Mouse (Mus musculus) mesoderm, embryonic 11.5 days (tissue): Measurements from ENCODE around the gene Fdxr.

Experiments
- DNase-seq: peaks from one replicate; pipeline ENCODE4 v3.0.0-alpha.2; 2012; ENCODE audit warnings: low read depth, low spot score

Fdxr gene

GRCm38 (mm10) chr11:115290314-115290713 is 13.5 kb upstream of the Fdxr start:
- no peak for DNase-seq

GRCm38 (mm10) chr11:115289885-115290284 is 13.0 kb upstream of the Fdxr start:
- DNase-seq: no peak

GRCm38 (mm10) chr11:115288305-115288704 is 11.5 kb upstream of the Fdxr start:
- no peak for DNase-seq

GRCm38 (mm10) chr11:115287386-115287785 is 10.5 kb upstream of the Fdxr start:
- no peak for DNase-seq

DNA sequence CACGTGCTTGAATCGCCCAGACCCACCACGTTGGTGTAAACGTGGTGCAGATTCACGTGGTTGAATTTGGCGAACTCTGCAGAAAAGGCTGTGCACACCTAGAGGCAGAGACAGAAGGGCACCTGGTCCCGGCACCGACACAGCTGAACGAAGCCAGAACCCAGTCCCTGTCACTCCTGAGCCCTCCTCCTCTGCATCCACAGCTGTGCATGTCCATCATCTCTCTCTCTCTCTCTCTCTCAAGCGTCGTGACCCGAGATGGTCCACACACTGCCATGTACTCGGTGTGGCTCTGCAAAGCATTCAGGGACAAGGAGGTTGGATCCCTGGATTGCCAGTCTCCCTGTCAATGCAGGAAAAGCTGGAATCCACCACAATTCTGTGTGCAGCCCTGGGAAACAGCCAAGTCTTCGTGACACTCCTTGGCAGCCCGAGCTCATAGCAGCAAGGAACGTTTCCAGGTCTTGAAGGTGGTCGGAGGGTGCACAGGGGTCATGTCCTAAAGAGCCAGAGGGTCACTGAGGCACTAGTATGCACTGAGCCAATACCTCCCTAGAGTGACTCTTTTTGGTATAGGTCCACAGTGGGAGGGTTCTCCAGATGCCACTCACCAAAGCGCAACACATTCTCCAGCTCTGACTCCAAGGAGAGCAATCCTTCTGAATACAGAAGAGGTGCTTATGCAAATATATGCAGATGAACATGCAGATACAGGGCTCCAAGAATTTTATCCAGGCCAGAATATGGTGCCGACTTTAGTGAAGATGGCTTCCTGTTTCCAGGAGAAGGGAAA is 9.5 kb upstream of the Fdxr start:
- no peak for DNase-seq

GRCm38 (mm10) chr11:115285282-115285681 is 8.4 kb upstream of the Fdxr start:
- no peak for DNase-seq

DNA sequence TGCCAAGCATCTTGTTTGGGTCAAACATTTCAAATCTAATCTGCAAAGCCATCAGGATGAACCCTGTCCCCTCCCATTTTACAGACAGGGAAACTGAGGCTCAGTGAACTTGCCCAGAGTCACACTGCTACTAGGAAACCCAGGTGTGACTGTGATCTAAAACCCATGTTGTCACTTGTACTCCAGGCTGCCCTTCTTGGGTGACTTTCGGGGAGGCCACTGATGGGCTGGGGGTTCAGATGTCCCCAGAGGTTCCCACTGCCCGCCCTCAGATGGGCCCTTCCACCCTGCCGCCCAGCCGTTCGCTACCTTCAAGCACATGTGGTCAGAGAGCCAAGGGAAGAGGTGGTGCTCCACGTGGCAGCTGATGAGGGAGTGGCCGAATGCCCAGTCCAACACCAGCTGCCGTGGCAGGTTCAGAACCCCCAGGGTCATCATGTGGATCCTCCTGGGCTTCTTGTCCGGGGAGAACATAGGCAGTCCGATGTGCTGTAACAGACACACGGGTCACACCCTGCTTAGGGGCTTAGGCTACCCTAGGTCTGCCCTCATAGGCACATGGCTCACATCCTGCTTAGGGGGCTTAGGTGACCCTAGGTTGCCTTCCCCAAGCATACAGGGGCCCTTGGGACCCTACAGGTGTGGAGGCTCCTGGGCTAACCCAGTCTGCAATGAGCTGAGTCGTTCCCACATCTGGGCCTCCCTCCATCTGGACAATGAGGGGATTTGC is 7.2 kb upstream of the Fdxr start:
- DNase-seq: no peak

DNA sequence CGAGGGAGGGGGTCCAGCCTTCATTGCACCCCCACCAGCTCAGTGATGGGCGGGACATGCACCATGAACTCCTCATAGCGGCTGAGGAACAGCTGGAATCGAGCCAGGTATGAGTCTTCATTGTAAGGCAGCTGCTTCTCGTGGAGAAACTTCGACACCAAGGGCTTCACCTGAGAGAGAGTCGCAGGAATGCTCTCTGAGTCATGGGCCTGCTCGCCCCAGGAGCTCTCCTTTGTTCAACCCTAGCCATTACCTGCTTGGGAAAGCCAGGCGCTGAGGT is 6.6 kb upstream of the Fdxr start:
- no peak for DNase-seq

DNA sequence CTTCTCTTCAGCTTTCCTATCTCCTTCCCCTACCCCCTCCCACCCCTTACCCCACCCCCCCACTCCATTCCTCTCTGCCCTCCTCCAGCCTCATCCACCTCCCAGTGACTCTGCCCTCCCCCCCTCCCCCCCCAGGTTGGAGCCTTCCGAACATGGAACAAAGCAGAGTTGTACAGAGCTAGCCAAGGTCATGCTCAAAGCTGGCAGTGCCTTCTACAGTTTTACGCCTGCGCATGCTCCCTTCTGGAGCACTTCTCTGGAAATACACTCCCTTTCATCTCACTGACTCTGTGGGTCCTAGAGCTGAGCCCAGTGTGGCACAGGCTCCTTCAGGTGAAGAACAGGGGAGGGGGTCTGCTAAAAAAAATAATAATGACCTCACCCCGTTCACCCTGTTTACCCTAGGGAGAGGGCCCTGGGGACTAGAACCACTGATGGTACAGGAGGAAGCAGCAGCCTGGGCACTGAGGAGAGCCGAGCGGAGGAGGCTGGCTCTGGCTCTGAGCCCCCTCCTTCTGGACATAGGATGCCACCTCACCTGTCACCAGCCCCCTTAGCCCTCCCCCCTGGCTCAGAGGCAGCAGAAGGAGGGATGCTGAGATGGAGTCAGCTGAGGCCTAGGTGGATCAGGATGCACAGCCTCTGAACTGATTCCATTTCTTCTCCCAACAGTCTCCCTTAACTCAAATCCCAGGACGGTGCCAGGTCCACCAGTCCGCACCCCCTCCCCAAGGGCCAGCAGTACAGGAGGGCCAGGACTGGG is 6.1 kb upstream of the Fdxr start:
- DNase-seq: no peak

DNA sequence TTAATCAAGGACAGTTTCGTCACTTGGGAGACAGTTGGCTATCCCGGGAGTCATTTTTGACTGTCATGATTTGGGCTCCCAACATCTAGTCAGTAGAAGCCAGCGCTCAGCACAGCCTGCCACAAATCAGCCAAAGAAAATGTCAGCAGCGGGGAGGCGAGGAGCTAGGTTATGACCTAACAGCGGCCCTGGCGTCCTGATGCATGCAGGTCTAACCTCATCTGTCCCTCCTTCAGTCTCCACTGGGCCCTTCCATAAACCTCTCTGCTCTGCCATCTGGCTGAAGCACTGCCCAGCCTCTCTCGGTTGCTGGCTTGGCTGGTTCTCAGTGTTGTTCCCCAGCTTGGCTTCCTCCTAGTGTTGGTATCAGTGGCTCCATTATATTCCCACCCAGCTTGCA is 5.4 kb upstream of the Fdxr start:
- DNase-seq: no peak

DNA sequence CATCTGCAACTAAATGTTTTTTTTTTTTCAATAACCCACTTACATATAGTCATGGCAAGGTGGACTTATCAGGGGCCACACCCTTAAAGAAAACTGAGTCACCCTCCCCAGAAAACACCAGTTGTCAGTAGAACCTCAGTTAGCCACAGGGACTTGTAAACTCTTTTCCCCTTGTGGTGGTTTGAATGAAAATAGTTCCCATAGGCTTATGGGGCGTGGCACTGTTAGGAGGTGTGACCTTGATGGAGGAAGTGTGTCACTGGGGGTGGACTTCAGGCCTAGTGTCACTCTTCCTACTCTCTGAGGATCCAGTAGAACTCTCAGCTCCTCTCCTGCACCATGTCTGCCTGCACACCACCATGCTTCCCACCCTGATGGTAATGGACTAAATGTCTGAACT is 2.9 kb upstream of the Fdxr start:
- no peak for DNase-seq

DNA sequence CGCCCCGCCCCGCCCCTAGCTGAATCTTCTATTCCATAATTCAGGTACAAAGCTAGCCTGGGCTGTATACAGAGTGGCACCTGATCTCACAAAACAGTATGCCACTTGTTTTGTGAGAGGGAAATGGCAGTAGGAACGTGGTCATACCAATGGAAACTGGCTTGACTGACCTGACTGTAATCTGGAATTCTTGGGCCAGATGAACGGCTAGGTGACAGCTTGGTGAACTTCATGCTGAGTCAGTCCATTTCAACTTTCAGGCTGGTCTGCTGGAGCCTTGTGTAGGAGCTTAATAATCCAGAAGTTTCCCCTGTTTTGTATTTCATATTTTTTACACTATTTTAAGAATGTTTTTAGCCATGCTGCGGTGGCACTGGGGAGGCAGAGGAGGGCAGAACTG is 1.3 kb upstream of the Fdxr start:
- no peak for DNase-seq

DNA sequence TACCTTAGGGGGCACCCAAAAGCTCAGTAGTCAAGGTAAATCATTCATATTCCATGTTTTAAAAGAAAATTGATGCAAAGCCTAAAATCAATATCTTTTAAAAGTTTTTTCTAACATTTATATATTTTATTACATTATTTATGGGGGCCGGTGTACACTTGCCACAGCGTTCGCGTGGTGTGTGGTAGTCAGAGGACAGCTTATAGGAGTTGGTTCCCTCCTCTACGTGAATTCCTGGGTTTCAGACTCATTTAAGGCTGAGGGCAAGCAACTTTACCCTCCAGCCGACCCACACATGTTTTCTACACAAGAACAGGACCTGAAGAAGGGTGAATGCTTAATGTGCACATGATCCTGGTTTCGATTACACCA is 740 bp upstream of the Fdxr start:
- no peak for DNase-seq

DNA sequence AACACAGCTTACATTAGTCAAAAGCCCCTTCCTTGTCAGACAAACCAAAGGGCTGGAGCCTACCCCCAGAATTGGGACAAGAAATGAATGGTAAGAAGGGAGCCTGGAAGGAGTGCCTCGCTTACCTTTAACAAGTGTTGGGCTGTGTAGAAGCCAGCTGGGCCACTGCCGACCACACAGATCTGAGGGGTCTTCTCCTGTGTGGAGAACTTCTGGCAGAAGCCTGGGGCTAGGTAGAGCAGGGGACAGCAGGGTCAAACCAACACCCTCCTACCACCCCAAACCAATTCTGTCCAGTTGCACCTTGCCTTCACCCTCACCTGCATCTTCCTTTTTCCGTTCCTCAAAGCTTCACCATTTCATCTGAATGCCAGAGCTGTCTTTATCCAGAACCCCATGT is 896 bp downstream of the Fdxr start:
- no peak for DNase-seq

- no peak for DNase-seq
Measured at GRCm38 (mm10) chr11:115275509-115275908, 1.3 kb downstream of the Fdxr start.

DNA sequence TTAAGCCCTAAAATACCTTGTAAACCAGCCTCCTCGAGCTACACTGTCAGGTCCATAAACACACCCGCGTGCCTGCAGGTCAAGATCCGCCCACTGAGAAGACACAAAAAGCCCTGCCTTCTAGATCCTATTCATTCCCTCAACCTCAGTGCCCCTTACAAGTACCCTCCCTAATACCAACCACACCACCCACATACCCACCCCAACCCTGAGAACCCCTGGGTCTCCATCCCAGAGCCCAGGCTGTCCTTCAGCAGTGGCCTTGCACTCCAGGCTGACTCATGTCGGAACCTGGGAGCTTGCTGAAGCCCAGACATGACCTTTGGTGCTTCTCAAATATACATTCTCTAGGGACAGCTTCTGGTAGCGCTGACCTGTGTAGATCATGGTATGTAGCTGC is 2.1 kb downstream of the Fdxr start:
- no peak for DNase-seq

DNA sequence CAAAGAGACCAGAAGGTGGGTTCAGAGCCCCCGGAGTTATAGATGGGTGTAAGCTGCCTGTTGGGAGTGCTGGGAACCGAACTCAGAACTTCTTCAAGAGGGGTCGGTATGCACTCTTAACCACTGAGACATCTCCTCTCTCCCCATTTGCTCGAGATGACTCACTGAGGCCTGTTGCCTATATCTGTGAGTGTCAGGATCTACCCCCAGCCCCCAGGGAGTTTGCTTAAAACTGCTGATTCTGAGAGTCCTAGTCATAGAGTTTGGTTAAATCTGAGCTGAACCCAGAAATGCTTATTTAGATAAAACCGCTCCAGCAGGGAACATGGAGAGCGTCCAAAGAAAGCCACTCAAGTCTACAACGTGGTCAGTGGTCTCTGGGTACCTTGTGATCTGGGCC is 2.7 kb downstream of the Fdxr start:
- DNase-seq: no peak

- DNase-seq: no peak
Measured at GRCm38 (mm10) chr11:115273735-115274134, 3.1 kb downstream of the Fdxr start.

DNA sequence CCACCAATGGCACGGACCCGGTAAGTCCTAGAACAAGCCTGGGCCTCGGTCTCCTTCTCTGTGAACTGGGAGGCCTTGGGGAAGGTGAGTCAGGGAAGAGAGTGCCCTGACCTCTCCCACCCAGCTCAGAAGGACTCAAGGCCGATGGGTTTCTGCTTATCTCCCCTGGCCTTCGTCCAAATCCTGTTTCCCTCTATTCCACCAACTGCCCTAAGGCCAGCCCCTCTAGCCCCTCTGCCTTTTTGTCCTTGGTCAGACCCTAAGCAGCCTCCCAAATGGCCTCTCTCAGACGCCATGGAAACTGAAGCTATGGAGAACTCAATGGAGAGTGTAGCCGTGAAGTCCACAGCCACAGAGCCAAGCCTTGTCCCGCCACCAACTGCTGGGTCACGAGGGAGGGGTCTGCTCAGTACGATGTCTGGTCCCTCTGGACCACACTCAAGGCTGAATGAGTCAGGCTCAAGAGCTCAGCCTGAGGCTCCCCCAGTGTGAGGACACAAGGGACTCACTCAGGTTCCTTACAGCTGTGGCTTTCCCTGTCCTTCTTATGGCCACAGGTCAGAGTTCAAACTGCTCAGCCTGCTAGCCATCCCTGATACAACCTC is 3.9 kb downstream of the Fdxr start:
- DNase-seq: no peak

- no peak for DNase-seq
Measured at GRCm38 (mm10) chr11:115271481-115271880, 5.4 kb downstream of the Fdxr start.

- no peak for DNase-seq
Measured at GRCm38 (mm10) chr11:115271052-115271451, 5.8 kb downstream of the Fdxr start.

GRCm38 (mm10) chr11:115270148-115270861 is 6.5 kb downstream of the Fdxr start:
- DNase-seq: peak; percentile 86
